Mouse (Mus musculus) cerebellum, adult 2 months (tissue): ENCODE results near the gene Ube2cbp. TPM values are rescaled to one million over a fixed set of nuclear protein-coding genes. Genes with fewer than 3 reads are reported as not detected.

Experiments used
- DNase-seq, 2 experiments: peaks; one replicate each; pipeline ENCODE4 v3.0.0; 2021
- H3K27ac ChIP-seq: fragments of 200-500 bp; 2 replicates; pipeline ENCODE4 v1.5.1; 2012; ENCODE audit warnings: low read length, control low read depth, inconsistent platforms; ENCODE audit not compliant: insufficient read depth
- H3K27me3 ChIP-seq: fragments of 200-500 bp; 2 replicates; pipeline ENCODE4 v1.6.1; 2012; ENCODE audit warnings: inconsistent platforms, mild to moderate bottlenecking, low read length, moderate library complexity; ENCODE audit not compliant: control insufficient read depth, insufficient read depth
- H3K4me1 ChIP-seq: fragments of 200-500 bp; 2 replicates; pipeline ENCODE4 v1.6.1; 2011; ENCODE audit warnings: low read length; ENCODE audit not compliant: control insufficient read depth, insufficient read depth
- H3K4me3 ChIP-seq: fragments of 200-500 bp; replicated peaks from 2 replicates; pipeline ENCODE3; 2011; ENCODE audit warnings: mild to moderate bottlenecking, low read depth, low read length, control low read depth; ENCODE audit not compliant: insufficient read depth
- CTCF ChIP-seq: fragments of 200-500 bp; IDR thresholded peaks from 2 replicates; pipeline ENCODE4 v1.5.1; 2011; ENCODE audit warnings: low read depth, mild to moderate bottlenecking, control low read depth, low read length, moderate library complexity, borderline replicate concordance; ENCODE audit not compliant: insufficient read depth
- POLR2A ChIP-seq: fragments of 200-500 bp; IDR thresholded peaks from 2 replicates; pipeline ENCODE4 v1.6.1; 2011; ENCODE audit warnings: low read length, control low read depth, borderline replicate concordance; ENCODE audit not compliant: insufficient read depth
- WGBS: fragments of 180-500 bp; shearing (Covaris S2); methylation state at CpG from one replicate; pipeline ENCODE4 v1.1.7; 2018; 5-methylcytosine and 5-hydroxymethylcytosine counted together
- polyA plus RNA-seq: library from polyadenylated mRNA; depleted of rRNA; stranded (reverse); fragments of >200 nt; gene quantifications from 2 replicates; pipeline ENCODE4 v1.2.3, GENCODE M21; 2012

Gene Ube2cbp
- polyA plus RNA-seq, 1 experiment: 3.7 TPM

- H3K27me3 ChIP-seq: no peaks in the 10 kb centered on the region
- H3K4me3 ChIP-seq: no peak overlapping the region
- TF ChIP-seq POLR2A (no peak), CTCF (no peak)
- H3K27ac ChIP-seq: no peak overlapping the region
- no peaks in the 10 kb centered on the region for H3K4me1 ChIP-seq
- DNase-seq: no peak
- 55% methylated on average over 4 of the region's 4 CpGs for WGBS
Observed at GRCm38 (mm10) chr9:86335588-86335987, 129.2 kb downstream of the Ube2cbp start.

- Histone ChIP-seq H3K4me1 (no peaks in the 10 kb centered on the region), H3K4me3 (no peak overlapping the region), H3K27me3 (no peaks in the 10 kb centered on the region), H3K27ac (no peak overlapping the region)
- DNase-seq: no peak
- WGBS: 92% methylated on average over 5 of the region's 5 CpGs
- no peak for TF ChIP-seq POLR2A
- no peak for TF ChIP-seq CTCF
Observed at GRCm38 (mm10) chr9:86334357-86334756, 130.4 kb downstream of the Ube2cbp start.

GRCm38 (mm10) chr9:86330591-86330990, 134.2 kb downstream of the Ube2cbp start:
- Histone ChIP-seq H3K27ac (no peak overlapping the region), H3K27me3 (no peaks in the 10 kb centered on the region), H3K4me1 (no peaks in the 10 kb centered on the region), H3K4me3 (no peak overlapping the region)
- no peak for TF ChIP-seq CTCF
- TF ChIP-seq POLR2A: no peak
- WGBS: 75% methylated on average over 3 of the region's 3 CpGs
- no peak for DNase-seq

- no peak for DNase-seq
- Histone ChIP-seq H3K27me3 (no peaks in the 10 kb centered on the region), H3K27ac (no peak overlapping the region), H3K4me3 (no peak overlapping the region), H3K4me1 (no peaks in the 10 kb centered on the region)
- TF ChIP-seq CTCF (no peak), POLR2A (no peak)
- 55% methylated on average over 4 of the region's 4 CpGs for WGBS
Observed at GRCm38 (mm10) chr9:86328270-86328669, 136.5 kb downstream of the Ube2cbp start.

GRCm38 (mm10) chr9:86327341-86327740, 137.4 kb downstream of the Ube2cbp start:
- H3K27me3 ChIP-seq: no peaks in the 10 kb centered on the region
- no peak for DNase-seq
- H3K4me3 ChIP-seq: no peak overlapping the region
- 61% methylated on average over 3 of the region's 3 CpGs for WGBS
- no peak for TF ChIP-seq CTCF
- H3K27ac ChIP-seq: no peak overlapping the region
- no peaks in the 10 kb centered on the region for H3K4me1 ChIP-seq

- TF ChIP-seq POLR2A (no peak), CTCF (no peak)
- no peak overlapping the region for H3K4me3 ChIP-seq
- no peak overlapping the region for H3K27ac ChIP-seq
- no peak for DNase-seq
- H3K27me3 ChIP-seq: no peaks in the 10 kb centered on the region
- no peaks in the 10 kb centered on the region for H3K4me1 ChIP-seq
- 65% methylated on average over 1 of the region's 1 CpGs for WGBS
Observed at GRCm38 (mm10) chr9:86324772-86325171, 140.0 kb downstream of the Ube2cbp start.

GRCm38 (mm10) chr9:86319516-86320140, 145.1 kb downstream of the Ube2cbp start:
- Histone ChIP-seq H3K27ac (no peak overlapping the region), H3K27me3 (no peaks in the 10 kb centered on the region), H3K4me3 (no peak overlapping the region), H3K4me1 (no peaks in the 10 kb centered on the region)
- WGBS: 84% methylated on average over 6 of the region's 6 CpGs
- TF ChIP-seq POLR2A (no peak), CTCF (no peak)
- no peak for DNase-seq

- 90% methylated on average over 2 of the region's 2 CpGs for WGBS
- Histone ChIP-seq H3K4me1 (no peaks in the 10 kb centered on the region), H3K4me3 (no peak overlapping the region), H3K27me3 (no peaks in the 10 kb centered on the region), H3K27ac (no peak overlapping the region)
- no peak for DNase-seq
- TF ChIP-seq CTCF (no peak), POLR2A (no peak)
Observed at GRCm38 (mm10) chr9:86315700-86316099, 149.1 kb downstream of the Ube2cbp start.
